Mouse (Mus musculus) B cell, adult 2 months (primary cell): ENCODE measurements around the gene Adam11.
"Not testable (repeated sequence)": the region's sequence is repeated elsewhere in the genome, so short reads cannot be mapped to it uniquely, and the experiment has no call there.

Experiments
- DNase-seq, 2 experiments: peaks; one replicate each; pipeline ENCODE4 v3.0.0; 2022

The Adam11 gene

GRCm38 (mm10) chr11:102761309-102762210 lies at the start of gene Adam11:
Gene Adam11 (plus strand): TSS chr11:102761439.
- DNase-seq = no peak

DNA sequence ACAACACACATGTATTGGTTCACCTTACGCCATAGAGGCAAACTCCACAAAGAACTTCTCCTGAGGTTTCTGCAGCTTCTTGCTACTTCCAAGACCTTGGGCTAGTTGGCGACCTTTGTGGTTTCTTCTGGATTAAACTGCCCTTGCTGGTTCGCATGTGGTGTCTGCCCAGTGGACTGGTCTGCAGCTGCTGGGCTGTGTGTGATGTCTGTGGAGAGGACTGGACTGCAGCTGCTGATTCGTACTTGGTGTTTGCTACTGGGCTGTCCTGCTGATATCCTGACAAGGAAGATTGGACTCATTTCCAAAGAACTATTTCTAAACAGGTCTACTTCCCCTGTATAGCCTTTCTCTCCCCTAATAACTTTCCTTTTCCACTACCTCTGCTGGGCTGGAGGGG lies 48.8 kb upstream of the Adam11 start:
- no peak for DNase-seq

DNA sequence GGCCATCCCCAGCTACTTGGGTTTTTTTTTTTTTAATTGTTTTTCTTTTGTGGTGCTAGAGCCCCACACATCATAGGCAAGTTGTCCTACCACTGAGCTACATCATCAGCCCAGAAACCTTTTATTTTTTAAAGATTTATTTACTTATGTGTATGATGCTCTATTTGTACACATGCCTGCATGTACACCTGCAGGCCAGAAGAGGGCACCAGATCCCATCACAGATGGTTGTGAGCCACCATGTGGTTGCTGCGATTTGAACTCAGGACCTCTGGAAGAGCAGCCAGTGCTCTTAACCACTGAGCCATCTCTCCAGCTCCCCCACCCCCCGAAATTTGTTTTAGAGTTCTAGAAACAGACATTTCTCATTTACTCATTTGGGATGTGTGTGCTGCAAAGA lies 46.7 kb upstream of the Adam11 start:
- DNase-seq = not testable (repeated sequence)

DNA sequence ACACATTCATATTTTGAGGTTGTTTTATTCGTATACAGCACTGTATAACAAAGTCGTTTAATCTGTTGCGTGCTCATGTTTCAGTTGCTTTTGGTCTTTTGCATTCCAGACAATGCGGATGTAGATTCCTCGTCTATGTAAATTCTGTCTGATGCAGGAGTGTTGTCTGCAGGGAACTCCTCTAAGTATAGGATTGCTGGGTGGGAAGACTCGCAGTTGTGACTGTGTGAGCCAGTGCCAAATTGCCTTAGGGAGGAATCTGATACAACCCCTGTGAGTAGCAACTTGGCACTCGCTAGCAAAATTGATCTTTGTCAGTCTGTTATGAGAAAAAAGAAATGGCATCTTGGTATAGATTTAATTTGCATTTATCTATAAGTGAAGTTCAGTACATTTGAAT lies 45.1 kb upstream of the Adam11 start:
- no peak for DNase-seq

GRCm38 (mm10) chr11:102725574-102725973 lies 35.7 kb upstream of the Adam11 start:
- peak in 1 of 2 experiments; percentile 6 for DNase-seq

GRCm38 (mm10) chr11:102728614-102729013 lies 32.6 kb upstream of the Adam11 start:
- DNase-seq = peak; percentile 32 to 35

- no peak for DNase-seq
Measured at GRCm38 (mm10) chr11:102729835-102730234, 31.4 kb upstream of the Adam11 start.

DNA sequence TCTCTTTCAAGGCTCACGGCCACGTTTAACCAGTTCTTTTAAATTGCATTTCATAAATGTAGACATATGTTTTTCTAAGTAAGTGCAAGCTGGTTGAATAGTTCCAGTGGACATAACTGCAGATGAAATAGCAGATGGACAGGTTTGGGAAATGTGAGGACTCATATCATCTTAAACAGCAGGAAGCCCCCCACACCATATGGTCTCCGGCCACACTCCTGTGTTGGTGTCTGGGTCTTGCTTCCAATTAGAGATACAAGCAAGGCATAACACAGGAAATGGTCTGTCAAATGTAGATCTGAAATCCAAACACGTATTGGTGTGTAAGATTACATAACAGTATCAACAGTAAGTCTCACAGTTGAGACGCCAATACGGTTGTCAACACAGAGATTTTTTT lies 29.9 kb upstream of the Adam11 start:
- DNase-seq = no peak

GRCm38 (mm10) chr11:102733146-102733545 lies 28.1 kb upstream of the Adam11 start:
- no peak for DNase-seq

- DNase-seq = no peak
Measured at GRCm38 (mm10) chr11:102734961-102735360, 26.3 kb upstream of the Adam11 start.

DNA sequence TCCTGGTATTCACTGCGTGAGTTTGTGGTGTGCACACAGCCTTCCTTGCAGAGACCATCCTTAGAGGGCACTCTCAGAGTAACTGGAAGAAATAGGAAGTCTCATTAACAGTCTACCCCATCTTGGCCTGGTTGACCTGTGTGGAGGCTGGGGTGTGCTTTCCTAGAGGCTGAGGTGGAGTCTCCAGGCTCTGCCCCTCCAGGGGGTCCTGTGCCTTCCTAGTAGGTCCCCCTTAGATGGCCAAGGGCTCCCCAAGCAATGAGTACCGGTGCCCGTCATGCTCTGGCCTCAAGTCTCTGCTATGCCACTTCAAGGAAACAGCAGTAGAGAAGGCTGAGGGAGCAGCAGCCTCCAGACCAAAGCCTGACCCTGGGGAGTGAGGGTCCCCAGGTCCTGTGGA lies 23.2 kb upstream of the Adam11 start:
- no peak for DNase-seq

- peak; percentile 45 to 55 for DNase-seq
Measured at GRCm38 (mm10) chr11:102739278-102739966, 21.8 kb upstream of the Adam11 start.

DNA sequence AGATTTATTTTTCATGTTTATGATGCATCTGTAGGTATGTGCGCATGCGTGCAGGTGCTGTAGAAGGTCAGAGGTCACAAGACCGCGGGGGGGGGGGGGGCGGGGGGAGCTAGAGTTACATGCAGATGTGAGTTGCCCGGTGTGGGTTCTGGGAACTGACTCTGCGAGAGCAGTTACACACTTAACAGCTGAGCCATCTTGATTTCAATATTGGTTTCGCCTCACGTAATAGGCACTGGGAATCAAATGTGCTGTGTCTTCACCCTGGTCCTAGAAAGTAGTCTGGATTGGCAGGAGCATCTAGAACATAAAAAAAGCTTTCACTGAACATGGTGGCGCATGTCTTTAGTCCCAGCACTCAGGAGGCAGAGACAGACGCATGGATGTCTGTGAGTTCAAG lies 20.6 kb upstream of the Adam11 start:
- no peak for DNase-seq

GRCm38 (mm10) chr11:102741129-102741950 lies 19.9 kb upstream of the Adam11 start:
- no peak for DNase-seq

- DNase-seq = no peak
Measured at GRCm38 (mm10) chr11:102742066-102742465, 19.2 kb upstream of the Adam11 start.

GRCm38 (mm10) chr11:102742843-102743242 lies 18.4 kb upstream of the Adam11 start:
- DNase-seq = no peak

DNA sequence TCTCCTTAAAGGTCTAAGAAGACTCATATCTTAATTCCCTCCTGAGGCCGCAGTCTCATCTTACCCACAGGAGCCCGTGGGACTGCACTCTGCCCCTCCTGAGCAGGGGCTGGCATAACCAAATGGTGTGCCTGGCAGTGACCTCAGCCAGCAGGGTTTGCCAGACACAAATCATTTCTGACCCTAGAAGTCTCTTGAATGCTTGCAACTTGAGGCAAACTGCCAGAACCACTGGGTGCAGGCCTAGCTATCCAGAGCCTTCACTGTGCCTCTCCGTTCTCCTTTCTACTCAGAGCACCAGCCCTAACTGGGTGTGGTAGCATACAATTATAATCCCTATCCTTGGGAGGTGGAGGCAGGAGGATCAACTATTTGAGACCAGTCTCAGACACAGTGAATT lies 16.5 kb upstream of the Adam11 start:
- no peak for DNase-seq

DNA sequence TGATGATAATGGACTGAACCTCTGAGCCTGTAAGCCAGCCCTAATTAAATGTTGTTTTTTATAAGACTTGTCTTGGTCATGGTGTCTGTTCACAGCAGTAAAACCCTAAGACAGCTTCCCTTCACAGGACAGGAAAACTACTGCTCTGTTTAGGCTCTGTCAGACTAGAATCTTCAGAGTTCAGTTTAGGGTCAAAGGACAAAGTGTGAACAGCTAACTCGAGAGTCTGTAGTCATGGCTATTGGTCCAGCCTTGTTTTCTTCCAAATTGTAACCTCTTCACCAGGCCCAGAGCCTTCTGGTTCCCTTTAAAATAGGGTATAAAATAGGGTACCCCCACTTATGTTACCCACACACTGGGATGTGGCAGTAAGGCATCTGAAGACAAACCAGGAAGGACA lies 13.4 kb upstream of the Adam11 start:
- no peak for DNase-seq

- no peak for DNase-seq
Measured at GRCm38 (mm10) chr11:102748381-102748780, 12.9 kb upstream of the Adam11 start.

- DNase-seq = no peak
Measured at GRCm38 (mm10) chr11:102749712-102750111, 11.5 kb upstream of the Adam11 start.

GRCm38 (mm10) chr11:102752896-102753590 lies 8.2 kb upstream of the Adam11 start:
- peak; percentile 27 to 28 for DNase-seq

GRCm38 (mm10) chr11:102753591-102754324 lies 7.5 kb upstream of the Adam11 start:
- no peak for DNase-seq
